Mouse (Mus musculus) layer of hippocampus, postnatal 25 days (tissue): ENCODE measurements around the gene Hmga2. TPM values are rescaled to one million over a fixed set of nuclear protein-coding genes. Genes with fewer than 3 reads are reported as not detected.

Experiments
- DNase-seq, 2 experiments: peaks; one replicate each; pipeline ENCODE4 v3.0.0; 2022; ENCODE audit warnings: mixed read lengths in 2 of 2, low spot score in 1 of 2; ENCODE audit errors: extremely low spot score in 1 of 2
- total RNA-seq, 2 experiments: library from RNA; stranded (reverse); gene quantifications; 2 replicates each; pipeline ENCODE4 v1.2.3; 2021

Gene Hmga2
- total RNA-seq, 2 experiments from 2014 or later = 0.10 to 0.26 TPM

DNA sequence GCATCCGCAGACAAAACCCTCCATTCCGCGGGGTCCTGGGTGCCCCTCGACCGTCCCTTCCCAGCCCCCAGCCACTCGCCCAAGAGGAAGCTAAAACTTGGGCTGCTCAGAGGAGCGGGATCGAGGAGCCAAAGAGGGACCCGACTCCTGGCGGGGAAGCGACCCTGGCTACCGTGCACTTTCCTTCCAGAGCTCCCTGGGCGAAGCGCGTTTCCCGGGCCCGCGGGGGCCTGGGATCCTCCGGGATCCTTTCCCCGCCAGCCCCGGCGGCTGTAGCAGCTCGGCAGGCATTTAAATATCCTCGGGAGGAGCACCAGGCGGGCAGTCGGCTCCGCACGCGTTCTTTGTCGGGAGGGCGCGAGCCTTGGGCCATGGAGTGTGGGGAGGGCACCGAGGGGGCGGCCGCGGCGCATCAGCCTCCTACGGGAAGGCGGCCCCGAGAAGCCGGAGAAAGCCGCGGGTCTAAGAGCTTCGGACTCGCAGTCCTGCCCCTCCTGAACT lies 1.2 kb downstream of the Hmga2 start:
- DNase-seq = peak in 1 of 2 experiments; percentile 2

- peak in 1 of 2 experiments; percentile 6 for DNase-seq
Observed at GRCm38 (mm10) chr10:120474301-120474700, 2.0 kb downstream of the Hmga2 start.

DNA sequence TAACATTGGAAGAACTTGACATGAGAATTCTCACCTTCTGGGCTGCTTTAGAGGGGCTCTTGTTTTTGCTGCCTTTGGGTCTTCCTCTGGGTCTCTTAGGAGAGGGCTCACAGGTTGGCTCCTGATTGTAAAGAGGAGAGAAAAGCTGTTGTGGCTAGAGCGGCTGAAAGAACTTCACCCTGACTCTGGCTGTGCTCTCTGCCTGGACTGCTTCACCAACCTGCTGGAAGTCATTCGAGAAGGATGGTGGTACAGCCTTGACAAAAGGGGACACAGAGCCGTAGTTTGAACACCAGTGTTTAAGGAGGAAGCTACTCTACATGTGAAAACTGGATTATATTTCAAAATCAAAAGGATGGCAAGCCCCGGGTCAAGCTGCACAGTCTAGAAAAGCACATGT lies 3.1 kb downstream of the Hmga2 start:
- DNase-seq = no peak

- DNase-seq = no peak
Observed at GRCm38 (mm10) chr10:120472606-120473005, 3.7 kb downstream of the Hmga2 start.

DNA sequence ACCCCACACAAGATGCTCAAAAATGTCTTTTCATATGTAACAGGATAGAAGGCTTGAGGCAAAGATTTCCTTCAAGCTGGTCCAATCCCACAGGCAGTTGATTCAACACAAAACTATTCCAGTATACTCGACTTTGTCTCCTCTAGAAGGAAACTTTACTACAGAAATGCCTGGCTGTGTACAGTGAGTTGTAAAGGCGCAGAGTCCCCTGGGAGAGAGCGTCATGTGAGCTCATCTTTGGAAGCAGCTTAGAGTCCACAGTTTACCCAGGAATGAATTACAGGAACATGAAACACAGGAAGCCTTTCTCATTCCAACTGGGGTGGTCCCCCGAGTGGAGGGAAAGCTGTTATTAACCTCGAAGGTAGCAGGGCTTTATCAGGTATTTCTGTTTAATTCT lies 11.1 kb downstream of the Hmga2 start:
- DNase-seq = no peak

GRCm38 (mm10) chr10:120461769-120462168 lies 14.5 kb downstream of the Hmga2 start:
- DNase-seq = no peak

DNA sequence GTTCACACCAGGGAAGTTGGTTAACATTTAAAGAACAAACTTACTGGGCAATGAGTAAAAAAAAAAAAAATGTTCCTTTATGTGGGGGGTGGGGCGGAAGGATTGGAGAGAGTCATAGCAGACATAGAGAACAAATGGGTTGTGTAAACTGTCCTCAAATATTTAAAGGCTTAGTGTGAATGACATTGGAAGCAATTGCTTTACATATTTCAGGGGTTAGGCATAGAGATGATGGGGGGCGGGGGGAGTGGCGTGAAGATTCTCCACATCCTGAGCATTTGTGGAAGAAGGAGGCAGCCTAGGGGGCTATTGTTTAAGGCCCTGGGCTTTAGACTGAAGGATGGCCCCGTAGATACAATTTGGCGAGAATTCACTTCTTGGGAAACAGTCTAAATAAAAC lies 15.0 kb downstream of the Hmga2 start:
- DNase-seq = no peak

GRCm38 (mm10) chr10:120458866-120459265 lies 17.4 kb downstream of the Hmga2 start:
- no peak for DNase-seq

- no peak for DNase-seq
Observed at GRCm38 (mm10) chr10:120449661-120450284, 26.5 kb downstream of the Hmga2 start.

DNA sequence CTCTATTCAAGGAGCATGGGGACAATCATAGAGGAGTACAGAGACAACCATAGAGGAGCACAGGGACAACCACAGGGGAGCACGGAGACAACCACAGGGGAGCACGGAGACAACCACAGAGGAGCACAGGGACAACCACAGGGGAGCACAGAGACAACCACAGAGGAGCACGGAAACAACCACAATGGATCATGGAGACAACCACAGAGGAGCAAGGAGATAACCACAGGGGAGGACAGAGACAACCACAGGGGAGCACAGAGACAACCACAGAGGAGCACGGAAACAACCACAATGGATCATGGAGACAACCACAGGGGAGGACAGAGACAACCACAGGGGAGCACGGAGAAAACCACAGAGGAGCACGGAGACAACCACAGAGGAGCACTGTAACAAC lies 29.5 kb downstream of the Hmga2 start:
- DNase-seq = no peak

DNA sequence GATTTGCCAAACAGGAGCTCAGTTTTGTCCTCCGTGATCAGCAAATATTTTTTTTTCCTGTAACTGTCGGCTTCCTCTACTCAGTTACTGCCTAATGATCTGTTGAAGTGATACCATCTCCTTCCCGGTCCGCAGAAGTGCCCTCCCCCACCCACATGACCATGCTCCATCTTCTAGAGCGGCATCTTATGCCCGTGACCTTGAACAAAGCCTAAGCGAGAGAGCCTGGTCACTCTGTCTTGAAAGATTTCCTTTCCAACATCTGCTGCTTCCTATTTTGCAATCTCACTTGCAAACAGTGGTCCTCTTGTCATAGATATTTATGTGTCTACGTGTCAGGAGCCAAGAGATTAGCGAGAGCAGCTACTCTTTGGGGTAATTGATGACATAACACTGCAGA lies 30.1 kb downstream of the Hmga2 start:
- no peak for DNase-seq

DNA sequence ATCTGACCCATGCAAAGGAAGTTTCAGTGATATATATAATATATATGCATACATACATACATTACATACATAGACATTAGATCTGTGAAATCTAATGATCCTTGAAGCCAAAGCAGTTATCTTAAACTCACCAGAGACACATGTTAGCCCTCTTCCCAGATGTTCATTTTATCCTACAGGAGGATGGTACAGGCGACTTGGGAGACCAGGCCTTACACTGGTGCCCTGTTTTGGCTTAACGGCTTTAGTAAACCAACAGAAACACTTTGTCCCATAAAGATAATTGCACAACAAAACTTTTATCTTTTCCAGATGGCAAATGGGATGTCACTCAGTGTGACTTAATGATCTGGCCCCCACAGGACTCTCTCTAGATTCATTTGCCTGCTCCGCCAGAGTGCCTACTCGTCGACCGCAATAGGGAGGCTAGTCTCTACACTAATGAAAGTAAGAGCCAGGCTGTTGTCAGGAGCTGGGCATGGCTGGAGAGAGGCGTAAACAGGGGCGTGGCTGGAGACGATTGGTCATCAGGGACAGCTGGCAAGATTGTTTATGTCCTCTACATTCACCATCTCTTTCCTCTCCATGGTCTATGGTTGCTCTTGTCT lies 31.7 kb downstream of the Hmga2 start:
- no peak for DNase-seq

DNA sequence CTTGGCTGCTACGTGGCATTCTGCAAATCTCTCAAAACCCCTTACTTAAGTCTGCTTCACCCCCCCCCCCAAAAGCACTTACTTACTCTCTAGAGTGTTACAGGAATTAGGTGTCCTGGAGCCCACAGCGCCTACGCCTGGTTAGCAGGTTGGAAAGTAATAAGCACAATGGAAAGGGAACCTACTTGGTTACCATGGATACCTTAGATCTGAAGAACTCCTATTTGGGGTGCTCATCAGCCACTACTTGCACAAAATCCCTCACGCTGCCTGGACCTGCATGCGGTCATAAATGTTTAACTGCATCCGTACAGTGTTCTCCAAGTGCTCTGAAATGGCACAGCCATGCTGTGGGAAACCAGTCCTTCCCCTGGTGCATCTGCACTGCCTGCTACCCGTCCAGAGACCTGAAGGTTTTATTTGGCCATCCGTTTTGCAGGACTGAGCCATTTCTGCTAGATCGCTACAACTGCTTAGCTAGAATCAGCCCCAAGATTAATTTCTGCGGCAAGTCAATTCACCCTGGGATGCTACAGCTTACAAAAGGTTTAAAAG lies 32.4 kb downstream of the Hmga2 start:
- DNase-seq = no peak

DNA sequence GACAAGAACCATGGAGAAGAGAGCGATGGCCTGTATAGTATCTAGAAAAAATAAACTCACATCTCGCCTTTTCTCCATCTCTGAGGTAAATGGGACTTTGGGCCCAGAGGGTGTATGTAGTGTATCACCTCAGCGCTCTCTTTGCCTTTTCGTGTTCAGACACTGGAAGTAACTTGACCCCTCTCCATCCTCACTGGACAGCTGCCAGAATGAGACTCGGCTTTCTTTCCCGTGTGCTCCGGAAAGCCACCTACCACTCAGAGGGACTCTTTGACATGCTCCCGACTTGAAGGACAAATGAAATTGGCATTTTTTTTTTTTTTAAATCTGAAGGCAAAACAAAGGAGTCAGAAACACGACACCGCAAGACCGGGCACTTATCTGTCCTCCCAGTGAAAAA lies 35.0 kb downstream of the Hmga2 start:
- no peak for DNase-seq

DNA sequence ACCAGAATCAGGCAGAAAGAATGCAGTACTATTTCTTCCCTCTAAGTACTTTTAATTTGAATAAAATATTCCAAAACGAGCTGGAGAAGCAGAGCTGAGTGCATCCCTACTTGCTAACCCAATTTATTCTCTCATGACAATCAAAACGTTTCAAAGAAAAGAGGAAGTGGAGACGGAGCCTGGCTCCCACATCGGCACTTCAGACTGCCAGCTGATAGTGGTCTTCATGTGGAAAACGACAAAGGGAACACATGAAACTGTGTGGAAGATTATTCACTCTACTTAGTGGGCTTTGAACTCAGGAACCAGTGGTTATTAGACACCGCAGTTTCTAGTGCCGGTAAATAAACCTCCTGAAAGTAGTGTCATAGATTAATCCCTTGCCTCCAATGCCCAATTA lies 41.8 kb downstream of the Hmga2 start:
- no peak for DNase-seq

DNA sequence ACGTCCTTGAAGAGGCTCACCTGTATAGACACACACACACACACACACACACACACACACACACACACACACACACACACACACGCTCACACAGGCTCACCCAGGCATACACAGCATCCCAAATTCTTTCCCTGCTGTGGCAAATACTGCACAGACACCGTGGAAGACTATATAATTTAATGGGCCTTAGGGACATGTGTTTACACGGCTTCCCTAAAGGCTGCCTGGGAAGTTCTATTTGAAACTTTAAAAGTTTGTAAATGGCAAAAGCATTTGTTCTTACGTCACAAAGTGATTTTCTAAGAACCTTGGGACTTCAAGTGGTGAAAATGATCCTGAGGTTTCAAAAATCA lies 42.8 kb downstream of the Hmga2 start:
- DNase-seq = no peak

GRCm38 (mm10) chr10:120432731-120433462 lies 43.4 kb downstream of the Hmga2 start:
- DNase-seq = no peak

- DNase-seq = no peak
Observed at GRCm38 (mm10) chr10:120432081-120432480, 44.2 kb downstream of the Hmga2 start.

GRCm38 (mm10) chr10:120431435-120431834 lies 44.8 kb downstream of the Hmga2 start:
- DNase-seq = no peak

DNA sequence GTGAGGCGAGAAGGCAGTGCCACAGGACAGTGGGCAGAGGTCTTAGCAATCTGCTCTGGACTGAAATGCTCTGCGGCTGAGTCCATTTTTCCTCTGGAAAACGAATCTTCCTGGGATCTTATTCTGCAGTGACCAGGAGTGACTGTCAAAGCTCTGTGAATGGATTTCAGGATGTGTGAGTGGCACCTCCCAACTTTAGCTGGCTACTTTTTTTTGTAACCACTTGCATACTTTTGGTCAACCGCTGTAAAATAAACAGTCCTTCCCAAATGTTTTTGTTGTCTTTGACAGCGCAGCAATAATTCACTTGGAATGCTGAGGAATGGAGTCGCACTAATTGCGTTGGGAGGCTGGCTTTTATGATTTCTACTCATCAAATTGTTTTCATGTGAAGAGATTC lies 45.8 kb downstream of the Hmga2 start:
- DNase-seq = no peak

GRCm38 (mm10) chr10:120429758-120430259 lies 46.5 kb downstream of the Hmga2 start:
- no peak for DNase-seq
